Comparison of ENCODE assay signal across 31 mouse cellular contexts in genomic region chr10:93346208-93346936, GRCm38 (mm10).
"Had no signal": no experiment of that assay in that cellular context is flagged by ENCODE, and none has a peak within 500 bp of the region (broad histone marks: within the 10 kb centered on the region; RNA-seq: fewer than 3 reads in every experiment).

No protein-coding gene starts in this region.

- H3K4me3 ChIP-seq: heart, embryonic 10.5 days; heart, embryonic 12.5 days; heart, embryonic 13.5 days; heart, embryonic 15.5 days; hindbrain, embryonic 10.5 days; hindbrain, embryonic 12.5 days; hindbrain, embryonic 13.5 days; hindbrain, embryonic 15.5 days; intestine, embryonic 15.5 days; kidney, embryonic 15.5 days; layer of hippocampus, adult 2 months had no signal

- H3K36me3 ChIP-seq: heart, embryonic 10.5 days; heart, embryonic 12.5 days; heart, embryonic 13.5 days; heart, embryonic 15.5 days; hindbrain, embryonic 10.5 days; hindbrain, embryonic 12.5 days; hindbrain, embryonic 13.5 days; hindbrain, embryonic 15.5 days; intestine, embryonic 15.5 days; kidney, embryonic 15.5 days had no signal

- H3K27me3 ChIP-seq: heart, embryonic 12.5 days; heart, embryonic 13.5 days; heart, embryonic 15.5 days; hindbrain, embryonic 12.5 days; hindbrain, embryonic 13.5 days; hindbrain, embryonic 15.5 days; intestine, embryonic 15.5 days; kidney, embryonic 15.5 days had no signal

- DNase-seq: heart, postnatal 10 days; heart, postnatal 14 days; heart, postnatal 36 days; heart, postnatal 4 days; kidney, adult 11 months; kidney, adult 18-20 months; kidney, adult 2 months; kidney, adult 8-10 months; kidney, adult 9 months; kidney, postnatal 10 days; kidney, postnatal 14 days; kidney, postnatal 25 days; kidney, postnatal 36 days; kidney, postnatal 4 days; layer of hippocampus, adult 9-11 months; layer of hippocampus, postnatal 36 days had no signal

- H3K27ac ChIP-seq: heart, embryonic 10.5 days; heart, embryonic 15.5 days; hindbrain, embryonic 10.5 days; hindbrain, embryonic 12.5 days; hindbrain, embryonic 13.5 days; hindbrain, embryonic 14.5 days; hindbrain, embryonic 15.5 days; hindbrain, postnatal 0 days; intestine, embryonic 15.5 days; kidney, embryonic 15.5 days; kidney, postnatal 0 days; layer of hippocampus, adult 2 months had no signal

- H3K4me2 ChIP-seq: heart, embryonic 11.5 days; heart, embryonic 12.5 days; heart, embryonic 13.5 days; heart, embryonic 15.5 days; hindbrain, embryonic 12.5 days; hindbrain, embryonic 13.5 days; hindbrain, embryonic 14.5 days; hindbrain, embryonic 15.5 days; intestine, embryonic 15.5 days; kidney, embryonic 15.5 days had no signal

- H3K4me1 ChIP-seq: hindbrain, embryonic 12.5 days had no signal

- H3K9me3 ChIP-seq: heart, embryonic 10.5 days; heart, embryonic 12.5 days; heart, embryonic 13.5 days; heart, embryonic 15.5 days; hindbrain, embryonic 10.5 days; hindbrain, embryonic 12.5 days; hindbrain, embryonic 13.5 days; hindbrain, embryonic 15.5 days; intestine, embryonic 15.5 days; kidney, embryonic 15.5 days had no signal

- H3K9ac ChIP-seq: heart, embryonic 12.5 days; heart, embryonic 13.5 days; heart, embryonic 15.5 days; hindbrain, embryonic 12.5 days; hindbrain, embryonic 13.5 days; hindbrain, embryonic 14.5 days; hindbrain, embryonic 15.5 days; intestine, embryonic 15.5 days; kidney, embryonic 15.5 days had no signal
